Mouse (Mus musculus): ENCODE data around the gene Anapc2. TPM values are rescaled to one million over a fixed set of nuclear protein-coding genes. Genes with fewer than 3 reads are reported as not detected.

The Anapc2 gene
- total and polyA plus RNA-seq, 3 experiments = 13.0 to 55.2 (median 14.5) TPM

DNA sequence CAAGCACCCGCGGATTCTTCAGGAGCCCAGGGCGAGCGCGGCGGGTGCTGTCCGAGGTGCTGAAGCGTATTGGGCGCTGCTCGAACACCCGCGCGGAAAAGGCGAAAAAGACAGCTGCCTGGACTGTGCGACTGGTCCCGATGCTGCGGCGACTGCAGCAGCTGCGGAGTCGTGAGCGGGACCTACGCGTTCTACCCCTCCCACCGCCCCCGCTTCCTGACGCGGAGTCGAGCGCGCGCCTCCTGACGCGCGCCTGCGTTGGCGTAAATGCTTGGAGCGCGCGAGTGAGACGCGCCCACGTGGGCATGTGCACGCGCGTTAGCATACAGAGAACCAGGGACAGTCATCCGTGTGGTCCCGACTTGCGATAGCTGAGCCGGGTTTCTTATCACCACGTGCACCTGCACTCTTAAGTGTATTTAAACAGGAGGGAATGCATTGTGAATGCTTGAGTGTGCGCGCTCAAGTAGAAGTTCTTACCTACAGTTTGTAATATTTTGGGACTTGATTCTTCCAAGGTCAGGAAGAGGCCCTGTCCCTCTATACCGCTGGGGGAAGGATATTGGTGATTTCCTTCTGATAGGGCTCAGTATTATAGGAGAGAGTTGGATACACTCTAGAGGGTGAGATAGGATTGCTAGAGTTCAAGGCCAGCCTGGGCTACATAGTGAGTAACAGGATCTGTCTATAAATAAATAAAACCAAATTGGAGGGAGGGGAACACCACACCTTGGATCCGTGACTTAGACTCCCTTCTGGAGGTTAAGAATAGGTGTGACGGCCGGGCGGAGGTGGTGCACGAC is 46.9 kb downstream of the Anapc2 start, which contains the start of gene Grin1:
Gene Grin1, minus strand, starts transcription at position 217 of the 803 bp plus-strand sequence.
- Histone ChIP-seq H3K4me1 (ENCODE audit: control insufficient read depth in 1 of 2, insufficient read depth in 2 of 2) (peaks cover 4 to 5% of the 10 kb centered on the region in 2 experiments; a peak in 3 of 4 replicates), H3K36me3 (replicated peaks in 1 of 2; ENCODE audit: control insufficient read depth in 1 of 2, insufficient read depth in 1 of 2, low read length in 1 of 2) (no peaks in the 10 kb centered on the region), H3K27ac (ENCODE audit: insufficient read depth, low read depth) (no peak within 1 kb of the TSS), H3K9ac (ENCODE audit: insufficient read depth, low read depth) (no peak within 1 kb of the TSS), H3K4me2 (ENCODE audit: insufficient read depth, low read depth, poor library complexity, severe bottlenecking) (no peak within 1 kb of the TSS), H3K4me3 (replicated peaks in 1 of 3; ENCODE audit: low read depth in 2 of 3, low read length in 2 of 3, poor library complexity in 1 of 3) (no peak within 1 kb of the TSS), H3K9me3 (replicated peaks; ENCODE audit: low read length) (peaks cover 5% of the 10 kb centered on the region), H3K27me3 (replicated peaks) (peaks cover 63% of the 10 kb centered on the region), H3K79me2 (replicated peaks; ENCODE audit: control insufficient read depth, extremely low read depth, insufficient read depth, poor library complexity, severe bottlenecking) (no peaks in the 10 kb centered on the region)
- dilution Hi-C loops (cut with MboI; ENCODE audit: extremely low pct_ligation_motif_present, extremely low pct_unique_long_range_greater_than_20kb, low sequenced_read_pairs) = no loop called here
- TF ChIP-seq RCOR1 (conservative IDR thresholded peaks at IDR 0.05; ENCODE audit: low read depth, low read length) (no peak), ZKSCAN1 (IDR thresholded peaks at IDR 0.05; ENCODE audit: borderline replicate concordance, low read depth, low read length) (no peak), CTCF (conservative IDR thresholded peaks at IDR 0.05 in 1 of 2, IDR thresholded peaks at IDR 0.05 in 1 of 2; ENCODE audit: low read depth in 2 of 2, low read length in 2 of 2) (no peak), USF1 (IDR thresholded peaks at IDR 0.05; ENCODE audit: low read depth, low read length) (no peak), RAD21 (IDR thresholded peaks at IDR 0.05; ENCODE audit: low read depth, low read length) (no peak), POLR2A (IDR thresholded peaks at IDR 0.05; ENCODE audit: low read depth, low read length) (no peak), USF2 (conservative IDR thresholded peaks at IDR 0.05; ENCODE audit: low read depth, low read length) (no peak), ETS1 (conservative IDR thresholded peaks at IDR 0.05; ENCODE audit: low read depth, low read length) (no peak)
- in situ Hi-C loops (cut with MboI; ENCODE audit: low pct_ligation_motif_present, low pct_unique_long_range_greater_than_20kb, low sequenced_read_pairs) = no loop called here
- no peak for DNase-seq (ENCODE audit: extremely low read depth)

DNA sequence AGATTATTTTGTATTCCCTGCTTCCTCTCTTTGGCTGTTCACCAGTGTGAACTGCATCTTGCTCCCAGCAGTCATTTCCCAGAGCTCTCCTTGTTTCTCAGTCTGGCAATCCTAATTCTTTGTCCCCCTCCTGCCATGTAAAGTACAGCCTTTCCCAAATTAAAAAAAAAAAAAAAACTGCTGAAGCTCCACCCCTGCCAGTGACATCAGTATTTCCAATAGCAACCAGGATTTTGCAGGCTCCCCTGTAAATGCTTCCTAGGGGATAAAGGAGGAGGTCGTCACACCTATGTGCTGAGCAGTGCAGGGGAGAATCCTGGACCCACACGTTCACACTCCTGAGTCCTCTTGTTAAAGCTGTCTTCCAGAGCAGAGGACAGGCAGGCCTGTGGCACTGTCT is 47.8 kb downstream of the Anapc2 start:
- peaks cover 5% of the 10 kb centered on the region for H3K9me3 ChIP-seq (replicated peaks; ENCODE audit: low read length)
- H3K4me3 ChIP-seq (replicated peaks in 1 of 3; ENCODE audit: low read depth in 2 of 3, low read length in 2 of 3, poor library complexity in 1 of 3) = no peak overlapping the region
- H3K9ac ChIP-seq (ENCODE audit: insufficient read depth, low read depth) = no peak overlapping the region
- no peak overlapping the region for H3K27ac ChIP-seq (ENCODE audit: insufficient read depth, low read depth)
- dilution Hi-C loops (cut with MboI; ENCODE audit: extremely low pct_ligation_motif_present, extremely low pct_unique_long_range_greater_than_20kb, low sequenced_read_pairs) (no loop called here), in situ Hi-C loops (cut with MboI; ENCODE audit: low pct_ligation_motif_present, low pct_unique_long_range_greater_than_20kb, low sequenced_read_pairs) (no loop called here)
- no peak for TF ChIP-seq POLR2A (IDR thresholded peaks at IDR 0.05; ENCODE audit: low read depth, low read length)
- no peak for TF ChIP-seq MYC (IDR thresholded peaks at IDR 0.05; ENCODE audit: low read depth, low read length)
- peak; percentile 27; the same call in 1 of the 2 replicates for TF ChIP-seq ZNF384 (IDR thresholded peaks at IDR 0.05; ENCODE audit: low read depth, low read length)
- no peak for TF ChIP-seq USF2 (conservative IDR thresholded peaks at IDR 0.05; ENCODE audit: low read depth, low read length)
- TF ChIP-seq MAX (IDR thresholded peaks at IDR 0.05; ENCODE audit: low read length) = no peak
- H3K36me3 ChIP-seq (replicated peaks in 1 of 2; ENCODE audit: control insufficient read depth in 1 of 2, insufficient read depth in 1 of 2, low read length in 1 of 2) = no peaks in the 10 kb centered on the region
- no peaks in the 10 kb centered on the region for H3K79me2 ChIP-seq (replicated peaks; ENCODE audit: control insufficient read depth, extremely low read depth, insufficient read depth, poor library complexity, severe bottlenecking)
- peaks cover 63% of the 10 kb centered on the region for H3K27me3 ChIP-seq (replicated peaks)
- H3K4me1 ChIP-seq (ENCODE audit: control insufficient read depth in 1 of 2, insufficient read depth in 2 of 2) = peaks cover 4 to 5% of the 10 kb centered on the region in 2 experiments; a peak in 3 of 4 replicates
- H3K4me2 ChIP-seq (ENCODE audit: insufficient read depth, low read depth, poor library complexity, severe bottlenecking) = no peak overlapping the region
- DNase-seq (ENCODE audit: extremely low read depth) = no peak

DNA sequence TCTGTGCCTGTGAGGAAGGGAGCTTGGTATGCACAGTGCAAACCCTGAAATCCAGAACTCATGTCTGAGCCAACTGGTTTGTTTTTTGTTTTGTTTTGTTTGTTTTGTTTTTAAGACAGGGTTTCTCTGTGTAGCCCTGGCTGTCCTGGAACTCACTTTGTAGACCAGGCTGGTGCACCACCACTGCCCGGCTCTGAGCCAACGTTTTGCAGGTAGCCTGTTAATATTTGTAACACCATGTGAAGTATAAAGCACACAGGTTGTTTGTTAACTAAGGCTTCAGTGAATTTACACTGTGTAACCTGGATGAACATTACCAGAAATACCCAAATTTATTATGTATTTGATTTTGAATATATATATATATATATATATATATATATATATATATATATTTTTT is 53.8 kb downstream of the Anapc2 start:
- Histone ChIP-seq H3K27ac (ENCODE audit: insufficient read depth, low read depth) (no peak overlapping the region), H3K4me3 (replicated peaks in 1 of 3; ENCODE audit: low read depth in 2 of 3, low read length in 2 of 3, poor library complexity in 1 of 3) (no peak overlapping the region), H3K4me2 (ENCODE audit: insufficient read depth, low read depth, poor library complexity, severe bottlenecking) (no peak overlapping the region), H3K79me2 (replicated peaks; ENCODE audit: control insufficient read depth, extremely low read depth, insufficient read depth, poor library complexity, severe bottlenecking) (no peaks in the 10 kb centered on the region), H3K4me1 (ENCODE audit: control insufficient read depth in 1 of 2, insufficient read depth in 2 of 2) (peaks cover 0 to 1% of the 10 kb centered on the region in 2 experiments; a peak in 2 of 4 replicates), H3K9ac (ENCODE audit: insufficient read depth, low read depth) (no peak overlapping the region), H3K9me3 (replicated peaks; ENCODE audit: low read length) (peaks cover 3% of the 10 kb centered on the region), H3K36me3 (replicated peaks in 1 of 2; ENCODE audit: control insufficient read depth in 1 of 2, insufficient read depth in 1 of 2, low read length in 1 of 2) (no peaks in the 10 kb centered on the region), H3K27me3 (replicated peaks) (peaks cover 31% of the 10 kb centered on the region)
- dilution Hi-C loops (cut with MboI; ENCODE audit: extremely low pct_ligation_motif_present, extremely low pct_unique_long_range_greater_than_20kb, low sequenced_read_pairs) (no loop called here), in situ Hi-C loops (cut with MboI; ENCODE audit: low pct_ligation_motif_present, low pct_unique_long_range_greater_than_20kb, low sequenced_read_pairs) (no loop called here)
- TF ChIP-seq TCF12 (IDR thresholded peaks at IDR 0.05; ENCODE audit: low read depth, low read length) (no peak), ZMIZ1 (IDR thresholded peaks at IDR 0.05; ENCODE audit: low read depth, low read length) (no peak), RCOR1 (conservative IDR thresholded peaks at IDR 0.05; ENCODE audit: low read depth, low read length) (no peak), RAD21 (IDR thresholded peaks at IDR 0.05; ENCODE audit: low read depth, low read length) (no peak), IRF4 (IDR thresholded peaks at IDR 0.05; ENCODE audit: low read depth, low read length) (no peak), POLR2A (IDR thresholded peaks at IDR 0.05; ENCODE audit: low read depth, low read length) (no peak)
- DNase-seq (ENCODE audit: extremely low read depth) = no peak

Data from CH12.LX (cell line).